Mouse (Mus musculus): ENCODE data around the gene Prss38.

Prss38 gene

GRCm38 (mm10) chr11:59375475-59375874, at the start of gene Prss38:
TSS of gene Prss38 (minus strand) at chr11:59375657.
- DNase-seq (ENCODE audit: low spot score) = no peak

- DNase-seq (ENCODE audit: low spot score) = no peak
These were observed 47.6 kb upstream of the Prss38 start for GRCm38 (mm10) chr11:59423010-59423588.

GRCm38 (mm10) chr11:59421967-59422366, 46.5 kb upstream of the Prss38 start:
- DNase-seq (ENCODE audit: low spot score) = no peak

- no peak for DNase-seq (ENCODE audit: low spot score)
These were observed 46.0 kb upstream of the Prss38 start for GRCm38 (mm10) chr11:59421436-59421835.

- DNase-seq (ENCODE audit: low spot score) = no peak
These were observed 43.3 kb upstream of the Prss38 start for GRCm38 (mm10) chr11:59418708-59419107.

- DNase-seq (ENCODE audit: low spot score) = no peak
These were observed 37.8 kb upstream of the Prss38 start for GRCm38 (mm10) chr11:59412999-59413863.

- DNase-seq (ENCODE audit: low spot score) = no peak
These were observed 36.6 kb upstream of the Prss38 start for GRCm38 (mm10) chr11:59412058-59412457.

- DNase-seq (ENCODE audit: low spot score) = no peak
These were observed 35.4 kb upstream of the Prss38 start for GRCm38 (mm10) chr11:59410851-59411250.

GRCm38 (mm10) chr11:59405761-59406160, 30.3 kb upstream of the Prss38 start:
- DNase-seq (ENCODE audit: low spot score) = no peak

GRCm38 (mm10) chr11:59400876-59401275, 25.4 kb upstream of the Prss38 start:
- no peak for DNase-seq (ENCODE audit: low spot score)

GRCm38 (mm10) chr11:59399830-59400229, 24.4 kb upstream of the Prss38 start:
- no peak for DNase-seq (ENCODE audit: low spot score)

- no peak for DNase-seq (ENCODE audit: low spot score)
These were observed 22.3 kb upstream of the Prss38 start for GRCm38 (mm10) chr11:59397536-59398371.

GRCm38 (mm10) chr11:59394451-59394850, 19.0 kb upstream of the Prss38 start:
- no peak for DNase-seq (ENCODE audit: low spot score)

GRCm38 (mm10) chr11:59393591-59393990, 18.1 kb upstream of the Prss38 start:
- peak; percentile 50 for DNase-seq (ENCODE audit: low spot score)

- no peak for DNase-seq (ENCODE audit: low spot score)
These were observed 16.8 kb upstream of the Prss38 start for GRCm38 (mm10) chr11:59392300-59392699.

GRCm38 (mm10) chr11:59390470-59390869, 15.0 kb upstream of the Prss38 start:
- DNase-seq (ENCODE audit: low spot score) = no peak

- no peak for DNase-seq (ENCODE audit: low spot score)
These were observed 14.2 kb upstream of the Prss38 start for GRCm38 (mm10) chr11:59389617-59390016.

GRCm38 (mm10) chr11:59388806-59389205, 13.3 kb upstream of the Prss38 start:
- DNase-seq (ENCODE audit: low spot score) = no peak

- DNase-seq (ENCODE audit: low spot score) = no peak
These were observed 12.0 kb upstream of the Prss38 start for GRCm38 (mm10) chr11:59387471-59387870.

GRCm38 (mm10) chr11:59385123-59385522, 9.7 kb upstream of the Prss38 start:
- no peak for DNase-seq (ENCODE audit: low spot score)

- DNase-seq (ENCODE audit: low spot score) = peak; percentile 37
These were observed 9.0 kb upstream of the Prss38 start for GRCm38 (mm10) chr11:59384441-59384959.

- DNase-seq (ENCODE audit: low spot score) = no peak
These were observed 4.1 kb upstream of the Prss38 start for GRCm38 (mm10) chr11:59379547-59379946.

All from ovary, adult 18-20 months (tissue).